Mouse (Mus musculus) intestine, embryonic 16.5 days (tissue): ENCODE results near the gene Ftl1. TPM values are rescaled to one million over a fixed set of nuclear protein-coding genes. Genes with fewer than 3 reads are reported as not detected.
A peak's percentile ranks its signal among the peaks of the same experiment; 100 is the strongest.

ENCODE experiments used
- ATAC-seq: fragments of 200-750 bp; cut with Nextera tagmentation; 2 replicates; pipeline ENCODE4 v1.8.0; 2017; ENCODE audit warnings: moderate TSS enrichment, moderate library complexity
- H3K27ac ChIP-seq: fragments of 300-500 bp; sonication (generic); 2 replicates; pipeline ENCODE4 v1.5.1; 2014; ENCODE audit warnings: mild to moderate bottlenecking, low read length
- H3K27me3 ChIP-seq: fragments of 300-500 bp; sonication (generic); replicated peaks from 2 replicates; pipeline ENCODE4 v1.6.1; 2014; ENCODE audit warnings: low read length, control low read depth, mixed read lengths; ENCODE audit not compliant: control insufficient read depth, insufficient read depth
- H3K36me3 ChIP-seq: fragments of 300-500 bp; sonication (generic); 2 replicates; pipeline ENCODE4 v1.6.1; 2014; ENCODE audit warnings: low read length, control low read depth; ENCODE audit not compliant: control insufficient read depth, insufficient read depth
- H3K4me1 ChIP-seq: fragments of 300-500 bp; sonication (generic); 2 replicates; pipeline ENCODE4 v1.6.1; 2014; ENCODE audit warnings: low read length, control low read depth, mixed read lengths; ENCODE audit not compliant: control insufficient read depth, insufficient read depth
- H3K4me2 ChIP-seq: fragments of 300-500 bp; sonication (generic); 2 replicates; pipeline ENCODE4 v1.6.1; 2014; ENCODE audit warnings: low read depth, low read length, control low read depth
- H3K4me3 ChIP-seq: fragments of 300-500 bp; sonication (generic); 2 replicates; pipeline ENCODE4 v1.5.1; 2014; ENCODE audit warnings: mild to moderate bottlenecking, low read length
- H3K9ac ChIP-seq: fragments of 300-500 bp; sonication (generic); 2 replicates; pipeline ENCODE4 v1.6.1; 2014; ENCODE audit warnings: low read depth, low read length
- H3K9me3 ChIP-seq: fragments of 300-500 bp; sonication (generic); 2 replicates; pipeline ENCODE4 v1.6.1; 2016; ENCODE audit warnings: low read length, control low read depth; ENCODE audit not compliant: control insufficient read depth
- WGBS: fragments of 180-500 bp; shearing (Covaris S2); extraction: QIAGEN DNeasy Blood & Tissue Kit; methylation state at CpG from one replicate; pipeline ENCODE4 v1.1.7; 2014; 5-methylcytosine and 5-hydroxymethylcytosine counted together
- polyA plus RNA-seq: library from polyadenylated mRNA; unstranded; fragments of >200 nt; fragmentation: Nextera tagmentation; extraction: Ambion mirVana; gene quantifications from 2 replicates; pipeline ENCODE4 v1.2.1, GENCODE M21; 2015

The Ftl1 gene
- polyA plus RNA-seq, 1 experiment from 2014 or later = 7,117 TPM

DNA sequence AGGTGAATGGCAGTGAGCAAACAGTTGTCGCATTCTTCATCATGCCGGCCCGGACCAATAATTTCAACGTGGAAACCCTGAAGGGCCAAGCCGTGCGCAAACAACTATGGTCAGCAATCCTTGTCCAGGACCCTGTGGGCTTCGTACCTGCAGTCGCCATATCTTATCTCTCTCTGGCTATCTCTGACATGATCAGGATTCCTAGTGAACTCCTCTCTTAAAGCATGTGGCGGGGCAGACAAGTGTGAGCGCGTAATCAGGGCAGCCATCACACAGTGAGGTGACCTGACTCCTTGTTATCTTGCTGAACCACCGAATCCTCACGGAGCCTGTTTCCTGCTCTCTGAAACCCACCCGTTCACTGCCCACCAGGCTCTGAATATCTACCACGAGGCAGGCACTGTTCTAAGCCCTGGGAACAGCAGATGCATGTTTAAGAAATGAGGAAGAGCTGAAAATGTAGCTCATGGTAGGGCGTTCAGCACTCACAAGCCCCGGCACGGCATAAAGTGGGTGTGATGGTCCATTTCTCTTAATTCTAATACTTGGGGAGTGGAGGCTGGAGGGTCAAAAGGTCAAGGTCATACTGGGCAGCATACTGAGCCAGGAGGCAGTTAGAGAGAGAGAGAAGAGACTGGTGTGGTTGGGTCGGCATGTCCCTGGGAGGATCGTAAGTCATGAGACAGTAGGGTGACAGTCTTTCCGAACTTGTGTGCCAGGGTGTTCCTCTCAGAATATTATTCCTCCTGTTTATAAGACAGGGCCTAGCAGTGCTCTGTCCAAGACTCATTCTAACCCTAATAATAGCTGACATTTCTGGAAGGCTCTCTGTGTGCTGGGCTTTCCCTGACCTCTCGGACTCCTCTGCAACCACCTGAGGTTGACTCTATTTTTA is 15.9 kb downstream of the Ftl1 start:
- Histone ChIP-seq H3K9ac (no peak overlapping the region), H3K27ac (no peak overlapping the region), H3K4me2 (no peak overlapping the region), H3K4me1 (no peaks in the 10 kb centered on the region), H3K27me3 (no peaks in the 10 kb centered on the region), H3K9me3 (no peaks in the 10 kb centered on the region), H3K36me3 (peaks cover 7% of the 10 kb centered on the region; the same call in 1 of the 2 replicates), H3K4me3 (no peak overlapping the region)
- no peak for ATAC-seq
- 78% methylated on average over 22 of the region's 22 CpGs for WGBS

DNA sequence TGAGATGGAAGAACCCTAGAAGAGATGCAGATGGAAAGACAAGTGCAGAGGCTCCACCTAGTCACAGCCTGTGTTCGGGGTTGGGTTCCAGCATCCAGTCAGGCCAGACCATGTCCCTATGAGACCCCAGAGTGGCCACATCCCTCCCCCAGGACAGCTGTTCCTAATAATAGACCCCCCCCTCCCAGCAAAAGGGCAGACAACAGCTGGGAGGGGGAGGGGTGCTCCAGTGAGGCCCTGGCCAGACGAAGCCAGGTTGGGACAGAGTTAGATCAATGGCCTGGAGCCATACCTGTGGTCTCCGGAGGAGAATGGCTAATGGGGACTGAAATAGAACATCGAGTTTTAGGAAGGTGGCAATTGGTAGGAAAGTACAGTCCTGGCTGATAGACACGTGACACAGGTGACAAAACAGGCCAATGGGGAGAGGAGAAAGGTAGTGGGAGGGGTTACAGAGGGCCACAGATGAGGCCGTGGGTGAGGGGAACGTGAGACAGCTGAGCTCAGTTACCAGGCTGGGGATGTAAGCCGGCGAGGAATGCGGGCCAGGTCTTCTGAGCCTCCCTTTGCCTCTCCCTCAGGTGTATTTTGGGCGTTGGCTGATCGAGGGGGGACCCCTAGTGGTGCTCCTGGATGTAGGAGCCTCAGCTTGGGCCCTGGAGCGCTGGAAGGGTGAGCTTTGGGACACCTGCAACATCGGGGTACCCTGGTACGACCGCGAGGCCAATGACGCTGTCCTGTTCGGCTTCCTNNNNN is 22.0 kb downstream of the Ftl1 start, which contains the start of gene Ruvbl2:
TSS of gene Ruvbl2 (minus strand) at position 576 of the 756 bp plus-strand sequence.
- Histone ChIP-seq H3K36me3 (no peaks in the 10 kb centered on the region; the same call in 1 of the 2 replicates), H3K4me2 (peak within 1 kb of the TSS; percentile 34), H3K9me3 (no peaks in the 10 kb centered on the region), H3K9ac (peak within 1 kb of the TSS; percentile 18; the same call in 1 of the 2 replicates), H3K4me1 (peaks cover 33% of the 10 kb centered on the region), H3K4me3 (no peak within 1 kb of the TSS), H3K27me3 (no peaks in the 10 kb centered on the region), H3K27ac (no peak within 1 kb of the TSS)
- 26% methylated on average over 19 of the region's 19 CpGs for WGBS
- no peak for ATAC-seq

GRCm38 (mm10) chr7:45437046-45437445 is 22.6 kb downstream of the Ftl1 start:
- Histone ChIP-seq H3K36me3 (no peaks in the 10 kb centered on the region; the same call in 1 of the 2 replicates), H3K9ac (0 out of 2 replicates have a peak overlapping the region, but pooled peaks have one; percentile 91), H3K9me3 (no peaks in the 10 kb centered on the region), H3K4me3 (no peak overlapping the region), H3K27me3 (no peaks in the 10 kb centered on the region), H3K4me2 (no peak overlapping the region), H3K4me1 (peaks cover 35% of the 10 kb centered on the region), H3K27ac (no peak overlapping the region)
- 50% methylated on average over 6 of the region's 6 CpGs for WGBS
- ATAC-seq = no peak

DNA sequence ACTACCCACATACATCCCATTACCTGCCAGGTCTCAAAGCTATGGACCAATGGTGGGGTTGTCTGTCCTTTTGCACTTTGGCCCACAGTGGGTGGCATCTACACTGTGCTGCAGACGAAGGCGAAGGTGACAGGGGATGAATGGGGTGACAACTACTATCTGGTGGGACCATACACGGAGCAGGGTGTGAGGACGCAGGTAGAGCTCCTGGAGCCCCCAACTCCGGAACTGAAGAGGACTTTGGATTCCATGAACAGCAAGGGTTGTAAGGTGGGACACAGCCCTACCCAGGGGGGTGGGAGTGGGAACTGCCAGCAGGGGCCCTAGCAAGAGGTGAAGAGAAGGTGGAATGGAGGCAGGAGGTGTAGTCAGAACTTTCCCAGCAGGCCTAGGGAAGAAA is 23.2 kb downstream of the Ftl1 start:
- H3K4me2 ChIP-seq = peak overlapping the region; percentile 72
- no peak overlapping the region for H3K27ac ChIP-seq
- peaks cover 35% of the 10 kb centered on the region for H3K4me1 ChIP-seq
- no peaks in the 10 kb centered on the region for H3K9me3 ChIP-seq
- H3K36me3 ChIP-seq = no peaks in the 10 kb centered on the region; the same call in 1 of the 2 replicates
- peak overlapping the region; percentile 91; the same call in 1 of the 2 replicates for H3K9ac ChIP-seq
- ATAC-seq = no peak
- 90% methylated on average over 5 of the region's 5 CpGs for WGBS
- H3K27me3 ChIP-seq = no peaks in the 10 kb centered on the region
- H3K4me3 ChIP-seq = no peak overlapping the region

- peaks cover 35% of the 10 kb centered on the region for H3K4me1 ChIP-seq
- H3K27ac ChIP-seq = peak overlapping the region; percentile 78
- peak overlapping the region; percentile 72 for H3K4me2 ChIP-seq
- H3K9me3 ChIP-seq = no peaks in the 10 kb centered on the region
- H3K9ac ChIP-seq = peak overlapping the region; percentile 91
- ATAC-seq = peak; percentile 4; the same call in 1 of the 2 replicates
- no peaks in the 10 kb centered on the region for H3K27me3 ChIP-seq
- 2% methylated on average over 16 of the region's 16 CpGs for WGBS
- H3K4me3 ChIP-seq = peak overlapping the region; percentile 71
- H3K36me3 ChIP-seq = peaks cover 3% of the 10 kb centered on the region; the same call in 1 of the 2 replicates
These were observed 24.6 kb downstream of the Ftl1 start for GRCm38 (mm10) chr7:45435038-45435437.

- Histone ChIP-seq H3K36me3 (peaks cover 3% of the 10 kb centered on the region; the same call in 1 of the 2 replicates), H3K27ac (peak within 1 kb of the TSS; percentile 86), H3K4me2 (peak within 1 kb of the TSS; percentile 84), H3K9me3 (no peaks in the 10 kb centered on the region), H3K9ac (peak within 1 kb of the TSS; percentile 91), H3K4me3 (peak within 1 kb of the TSS; percentile 71), H3K4me1 (peaks cover 35% of the 10 kb centered on the region), H3K27me3 (no peaks in the 10 kb centered on the region)
- WGBS = 0% methylated on average over 42 of the region's 45 CpGs
- peak; percentile 97 for ATAC-seq
These were observed 25.3 kb downstream of the Ftl1 start, which contains the start of gene Gys1 for GRCm38 (mm10) chr7:45434203-45435015. Gene Gys1 (plus strand): TSS chr7:45434844.

GRCm38 (mm10) chr7:45433835-45434202 is 25.9 kb downstream of the Ftl1 start:
- no peaks in the 10 kb centered on the region for H3K9me3 ChIP-seq
- WGBS = 1% methylated on average over 7 of the region's 7 CpGs
- no peak for ATAC-seq

GRCm38 (mm10) chr7:45426556-45426955 is 33.1 kb downstream of the Ftl1 start:
- WGBS = 90% methylated on average over 8 of the region's 8 CpGs
- peaks cover 27% of the 10 kb centered on the region for H3K36me3 ChIP-seq
- no peak overlapping the region for H3K9ac ChIP-seq
- H3K27ac ChIP-seq = no peak overlapping the region
- no peaks in the 10 kb centered on the region for H3K27me3 ChIP-seq
- H3K4me1 ChIP-seq = no peaks in the 10 kb centered on the region
- no peak for ATAC-seq
- H3K4me3 ChIP-seq = no peak overlapping the region
- no peak overlapping the region for H3K4me2 ChIP-seq
- no peaks in the 10 kb centered on the region for H3K9me3 ChIP-seq

More at GRCm38 (mm10) chr7:45433835-45434202, 25.9 kb downstream of the Ftl1 start:
- peak overlapping the region; percentile 71 for H3K4me3 ChIP-seq
- H3K36me3 ChIP-seq = peaks cover 4% of the 10 kb centered on the region; the same call in 1 of the 2 replicates
- H3K9ac ChIP-seq = peak overlapping the region; percentile 79
- H3K27ac ChIP-seq = peak overlapping the region; percentile 86
- H3K27me3 ChIP-seq = no peaks in the 10 kb centered on the region
- H3K4me1 ChIP-seq = peaks cover 35% of the 10 kb centered on the region
- peak overlapping the region; percentile 84 for H3K4me2 ChIP-seq
